Mouse (Mus musculus) limb, embryonic 12.5 days (tissue): ENCODE data around the gene Tmeff1. TPM values are rescaled to one million over a fixed set of nuclear protein-coding genes. Genes with fewer than 3 reads are reported as not detected.

Experiments
- ATAC-seq: fragments of 200-750 bp; cut with Nextera tagmentation; 2 replicates; pipeline ENCODE4 v1.8.0; 2017; ENCODE audit warnings: low read depth, moderate TSS enrichment; ENCODE audit not compliant: insufficient number of reproducible peaks, insufficient read depth, low FRiP score, low TSS enrichment
- H3K27ac ChIP-seq: fragments of 300-500 bp; sonication (generic); 2 replicates; pipeline ENCODE4 v1.5.1; 2016; ENCODE audit warnings: mild to moderate bottlenecking, moderate library complexity
- H3K27me3 ChIP-seq: fragments of 300-500 bp; sonication (generic); 2 replicates; pipeline ENCODE4 v1.6.1; 2016; ENCODE audit warnings: mild to moderate bottlenecking, moderate library complexity
- H3K36me3 ChIP-seq: fragments of 300-500 bp; sonication (generic); 2 replicates; pipeline ENCODE4 v1.6.1; 2016; ENCODE audit warnings: mild to moderate bottlenecking, moderate library complexity
- H3K4me1 ChIP-seq: fragments of 300-500 bp; sonication (generic); replicated peaks from 2 replicates; pipeline ENCODE4 v1.6.1; 2016
- H3K4me2 ChIP-seq: fragments of 300-500 bp; sonication (generic); 2 replicates; pipeline ENCODE4 v1.6.1; 2016; ENCODE audit warnings: mild to moderate bottlenecking, moderate library complexity
- H3K4me3 ChIP-seq: fragments of 300-500 bp; sonication (generic); replicated peaks from 2 replicates; pipeline ENCODE4 v1.5.1; 2016; ENCODE audit warnings: mild to moderate bottlenecking
- H3K9ac ChIP-seq: fragments of 300-500 bp; sonication (generic); replicated peaks from 2 replicates; pipeline ENCODE4 v1.6.1; 2016; ENCODE audit warnings: mild to moderate bottlenecking, moderate library complexity
- H3K9me3 ChIP-seq: fragments of 300-500 bp; sonication (generic); 2 replicates; pipeline ENCODE4 v1.6.1; 2016; ENCODE audit warnings: mild to moderate bottlenecking, moderate library complexity
- WGBS: fragments of 180-500 bp; shearing (Covaris S2); methylation state at CpG from one replicate; pipeline ENCODE4 v1.1.7; 2016; 5-methylcytosine and 5-hydroxymethylcytosine counted together
- polyA plus RNA-seq: library from polyadenylated mRNA; unstranded; fragments of >200 nt; fragmentation: Nextera tagmentation; extraction: Ambion mirVana; gene quantifications from 2 replicates; pipeline ENCODE4 v1.2.1, GENCODE M21; 2016

Tmeff1 gene
- polyA plus RNA-seq, 1 experiment from 2014 or later = 112 TPM

GRCm38 (mm10) chr4:48577831-48578230 is 7.1 kb upstream of the Tmeff1 start:
- Histone ChIP-seq H3K27me3 (peaks cover 3% of the 10 kb centered on the region; the same call in 1 of the 2 replicates), H3K4me1 (peaks cover 5% of the 10 kb centered on the region; the same call in 1 of the 2 replicates), H3K27ac (no peak overlapping the region), H3K9ac (no peak overlapping the region), H3K9me3 (no peaks in the 10 kb centered on the region), H3K36me3 (no peaks in the 10 kb centered on the region), H3K4me3 (no peak overlapping the region), H3K4me2 (no peak overlapping the region)
- WGBS = 89% methylated on average over 1 of the region's 1 CpGs
- ATAC-seq = no peak

- Histone ChIP-seq H3K4me3 (no peak overlapping the region), H3K27me3 (no peaks in the 10 kb centered on the region), H3K9me3 (no peaks in the 10 kb centered on the region), H3K4me2 (no peak overlapping the region), H3K36me3 (no peaks in the 10 kb centered on the region), H3K9ac (no peak overlapping the region), H3K27ac (no peak overlapping the region), H3K4me1 (peaks cover 5% of the 10 kb centered on the region; the same call in 1 of the 2 replicates)
- 57% methylated on average over 4 of the region's 4 CpGs for WGBS
- ATAC-seq = no peak
These were observed 6.6 kb upstream of the Tmeff1 start for GRCm38 (mm10) chr4:48578399-48578798.

GRCm38 (mm10) chr4:48579475-48580110 is 5.4 kb upstream of the Tmeff1 start:
- no peak overlapping the region for H3K4me2 ChIP-seq
- no peak overlapping the region for H3K4me3 ChIP-seq
- no peak for ATAC-seq
- H3K9ac ChIP-seq = no peak overlapping the region
- H3K27me3 ChIP-seq = no peaks in the 10 kb centered on the region
- no peak overlapping the region for H3K27ac ChIP-seq
- no peaks in the 10 kb centered on the region for H3K9me3 ChIP-seq
- 57% methylated on average over 6 of the region's 6 CpGs for WGBS
- H3K36me3 ChIP-seq = no peaks in the 10 kb centered on the region
- H3K4me1 ChIP-seq = peaks cover 5% of the 10 kb centered on the region; the same call in 1 of the 2 replicates

- Histone ChIP-seq H3K4me2 (no peak overlapping the region), H3K4me1 (peaks cover 5% of the 10 kb centered on the region; the same call in 1 of the 2 replicates), H3K9me3 (no peaks in the 10 kb centered on the region), H3K4me3 (no peak overlapping the region), H3K27ac (no peak overlapping the region), H3K27me3 (no peaks in the 10 kb centered on the region), H3K9ac (no peak overlapping the region), H3K36me3 (no peaks in the 10 kb centered on the region)
- WGBS = 27% methylated on average over 2 of the region's 2 CpGs
- no peak for ATAC-seq
These were observed 3.8 kb upstream of the Tmeff1 start for GRCm38 (mm10) chr4:48581201-48581600.

- WGBS = 79% methylated on average over 2 of the region's 3 CpGs
- no peak overlapping the region for H3K27ac ChIP-seq
- H3K4me1 ChIP-seq = peaks cover 12% of the 10 kb centered on the region
These were observed 3.0 kb upstream of the Tmeff1 start for GRCm38 (mm10) chr4:48581993-48582392.

GRCm38 (mm10) chr4:48582941-48583340 is 2.0 kb upstream of the Tmeff1 start:
- no peak overlapping the region for H3K4me3 ChIP-seq
- no peak overlapping the region for H3K4me2 ChIP-seq
- no peak overlapping the region for H3K9ac ChIP-seq
- ATAC-seq = no peak
- peaks cover 15% of the 10 kb centered on the region for H3K4me1 ChIP-seq
- no peaks in the 10 kb centered on the region for H3K27me3 ChIP-seq
- H3K36me3 ChIP-seq = peaks cover 4% of the 10 kb centered on the region
- H3K27ac ChIP-seq = no peak overlapping the region
- H3K9me3 ChIP-seq = 0 out of 2 replicates have a peak, but pooled peaks cover 3% of the 10 kb centered on the region
- 81% methylated on average over 2 of the region's 2 CpGs for WGBS

More at GRCm38 (mm10) chr4:48581993-48582392, 3.0 kb upstream of the Tmeff1 start:
- Histone ChIP-seq H3K27me3 (no peaks in the 10 kb centered on the region), H3K4me2 (no peak overlapping the region), H3K9ac (no peak overlapping the region), H3K4me3 (no peak overlapping the region), H3K36me3 (no peaks in the 10 kb centered on the region), H3K9me3 (no peaks in the 10 kb centered on the region)
- no peak for ATAC-seq

DNA sequence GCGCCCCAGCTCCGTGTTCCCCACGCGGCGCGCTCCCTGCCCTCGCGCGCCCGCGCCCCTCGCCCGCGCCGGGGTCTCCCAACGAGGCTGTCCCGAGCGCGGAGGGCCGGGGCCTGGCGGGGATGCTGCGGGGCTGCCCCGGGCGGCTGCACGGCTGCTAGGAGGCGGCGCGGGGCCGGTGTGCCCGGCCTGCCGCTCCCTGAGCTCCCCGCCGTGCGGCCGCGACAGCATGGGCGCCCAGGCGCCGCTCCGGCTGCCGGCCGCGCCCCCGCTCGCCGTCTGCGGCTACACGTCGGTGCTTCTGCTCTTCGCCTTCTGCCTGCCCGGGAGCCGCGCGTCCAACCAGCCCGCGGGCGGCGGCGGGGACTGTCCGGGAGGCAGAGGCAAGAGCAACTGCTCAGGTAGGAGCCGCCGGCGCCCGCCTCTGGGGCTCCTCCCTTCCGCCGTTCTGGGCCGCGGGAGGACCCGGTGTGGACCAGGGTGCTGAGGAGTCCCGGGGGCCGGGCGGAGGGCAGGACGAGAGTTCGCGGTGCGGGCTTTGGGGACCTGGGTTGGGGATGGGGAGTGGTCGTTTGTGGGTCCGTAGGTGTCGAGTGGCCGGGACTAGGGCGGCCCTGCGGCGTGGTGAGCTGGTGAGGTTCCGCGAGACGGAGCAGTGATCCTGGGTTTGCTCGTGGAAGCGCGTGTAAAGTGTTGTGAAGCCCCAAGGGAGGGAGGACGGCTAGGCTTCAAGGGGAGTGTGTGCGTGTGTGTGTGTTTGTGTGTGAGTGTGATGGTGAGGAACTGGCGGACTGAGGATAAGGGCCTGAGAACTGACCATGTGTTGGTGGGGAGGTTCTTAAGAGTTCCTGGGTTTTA is 496 bp downstream of the Tmeff1 start:
- H3K36me3 ChIP-seq = peaks cover 4% of the 10 kb centered on the region

GRCm38 (mm10) chr4:48586099-48586821 is 1.3 kb downstream of the Tmeff1 start:
- WGBS = under 1% methylated on average over 12 of the region's 12 CpGs
- Histone ChIP-seq H3K4me3 (peak overlapping the region; percentile 96), H3K4me2 (peak overlapping the region; percentile 86), H3K9ac (peak overlapping the region; percentile 99), H3K36me3 (peaks cover 4% of the 10 kb centered on the region), H3K27ac (peak overlapping the region; percentile 96; the same call in 1 of the 2 replicates), H3K9me3 (0 out of 2 replicates have a peak, but pooled peaks cover 3% of the 10 kb centered on the region), H3K27me3 (no peaks in the 10 kb centered on the region), H3K4me1 (peaks cover 14% of the 10 kb centered on the region)
- peak; percentile 39 for ATAC-seq

More for the DNA sequence above, 496 bp downstream of the Tmeff1 start:
- peaks cover 15% of the 10 kb centered on the region for H3K4me1 ChIP-seq
- WGBS = under 1% methylated on average over 79 of the region's 92 CpGs
- H3K9ac ChIP-seq = peak overlapping the region; percentile 99
- peak; percentile 67 for ATAC-seq
- H3K27ac ChIP-seq = peak overlapping the region; percentile 96
- peak overlapping the region; percentile 96 for H3K4me3 ChIP-seq
- peak overlapping the region; percentile 86 for H3K4me2 ChIP-seq
- H3K27me3 ChIP-seq = no peaks in the 10 kb centered on the region
- H3K9me3 ChIP-seq = 0 out of 2 replicates have a peak, but pooled peaks cover 3% of the 10 kb centered on the region

DNA sequence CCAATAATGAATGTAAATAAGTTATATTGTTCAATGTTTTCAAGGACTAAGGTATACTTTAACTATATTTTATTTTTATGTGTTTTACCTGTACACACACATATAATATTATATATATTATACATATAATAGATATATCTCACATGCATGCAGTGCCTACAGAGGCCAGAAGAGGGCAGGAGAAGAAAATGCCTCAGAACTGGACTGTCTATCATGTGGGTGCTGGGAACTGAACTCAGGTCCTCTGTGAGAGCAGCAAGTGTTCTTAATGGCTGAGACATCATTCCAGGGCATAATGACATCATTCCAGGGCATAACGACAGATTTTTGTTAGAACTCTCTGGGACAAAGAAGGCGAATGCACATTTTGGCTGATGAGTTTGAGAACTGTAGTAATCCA is 2.6 kb downstream of the Tmeff1 start:
- H3K9ac ChIP-seq = no peak overlapping the region
- peaks cover 13% of the 10 kb centered on the region; the same call in 1 of the 2 replicates for H3K4me1 ChIP-seq
- H3K9me3 ChIP-seq = 0 out of 2 replicates have a peak, but pooled peaks cover 3% of the 10 kb centered on the region
- no peak overlapping the region for H3K27ac ChIP-seq
- ATAC-seq = no peak
- H3K27me3 ChIP-seq = no peaks in the 10 kb centered on the region
- WGBS = 93% methylated on average over 2 of the region's 2 CpGs
- peaks cover 4% of the 10 kb centered on the region for H3K36me3 ChIP-seq
- H3K4me2 ChIP-seq = no peak overlapping the region
- H3K4me3 ChIP-seq = no peak overlapping the region

GRCm38 (mm10) chr4:48588576-48588975 is 3.6 kb downstream of the Tmeff1 start:
- H3K27ac ChIP-seq = no peak overlapping the region
- peaks cover 4% of the 10 kb centered on the region for H3K36me3 ChIP-seq
- H3K27me3 ChIP-seq = no peaks in the 10 kb centered on the region
- no peak overlapping the region for H3K4me3 ChIP-seq
- ATAC-seq = no peak
- H3K9ac ChIP-seq = no peak overlapping the region
- peaks cover 13% of the 10 kb centered on the region; the same call in 1 of the 2 replicates for H3K4me1 ChIP-seq
- no peak overlapping the region for H3K4me2 ChIP-seq
- 0 out of 2 replicates have a peak, but pooled peaks cover 3% of the 10 kb centered on the region for H3K9me3 ChIP-seq
- WGBS = 84% methylated on average over 9 of the region's 9 CpGs
